Mouse (Mus musculus): Measurements from ENCODE around the gene As3mt. TPM values are rescaled to one million over a fixed set of nuclear protein-coding genes. Genes with fewer than 3 reads are reported as not detected.
A peak's percentile ranks its signal among the peaks of the same experiment; 100 is the strongest.

Gene As3mt
- polyA plus RNA-seq, 1 experiment from 2014 or later, result 46.7 TPM

DNA sequence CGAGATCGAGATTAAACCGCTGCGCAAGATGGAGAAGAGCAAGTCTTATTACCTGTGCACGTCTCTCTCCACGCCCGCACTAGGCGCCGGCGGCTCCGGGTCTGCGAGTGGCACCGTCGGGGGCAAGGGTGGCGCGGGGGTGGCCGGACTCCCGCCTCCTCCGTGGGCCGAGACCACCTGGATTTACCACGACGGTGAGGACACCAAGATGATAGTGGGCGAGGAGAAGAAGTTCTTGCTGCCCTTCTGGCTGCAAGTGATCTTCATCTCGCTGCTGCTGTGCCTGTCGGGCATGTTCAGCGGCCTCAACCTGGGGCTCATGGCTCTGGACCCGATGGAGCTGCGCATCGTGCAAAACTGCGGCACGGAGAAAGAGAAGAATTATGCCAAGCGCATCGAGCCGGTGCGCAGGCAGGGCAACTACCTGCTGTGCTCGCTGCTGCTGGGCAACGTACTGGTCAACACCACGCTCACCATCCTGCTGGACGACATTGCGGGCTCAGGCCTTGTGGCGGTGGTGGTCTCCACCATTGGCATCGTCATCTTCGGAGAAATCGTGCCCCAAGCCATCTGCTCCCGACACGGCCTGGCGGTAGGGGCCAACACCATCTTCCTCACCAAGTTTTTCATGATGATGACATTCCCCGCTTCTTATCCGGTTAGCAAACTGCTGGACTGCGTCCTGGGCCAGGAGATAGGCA, 55.2 kb downstream of the As3mt start:
- H3K27ac ChIP-seq (ENCODE audit: low read length), result no peak overlapping the region
- peak overlapping the region; percentile 84 for H3K9ac ChIP-seq (ENCODE audit: low read length)
- no peak for ATAC-seq (replicated peaks; ENCODE audit: extremely low read depth, insufficient read depth, low FRiP score)
- no peaks in the 10 kb centered on the region for H3K36me3 ChIP-seq (ENCODE audit: control insufficient read depth, insufficient read depth)
- 0 out of 2 replicates have a peak, but pooled peaks cover 9% of the 10 kb centered on the region for H3K4me1 ChIP-seq (ENCODE audit: control insufficient read depth, insufficient read depth, low read length)
- under 1% methylated on average over 50 of the region's 50 CpGs for WGBS
- peak overlapping the region; percentile 98 for H3K4me2 ChIP-seq (ENCODE audit: low read depth, low read length)
- no peaks in the 10 kb centered on the region for H3K27me3 ChIP-seq (ENCODE audit: control insufficient read depth, insufficient read depth, low read length)
- H3K9me3 ChIP-seq (replicated peaks; ENCODE audit: control insufficient read depth, low read length), result no peaks in the 10 kb centered on the region
- peak overlapping the region; percentile 85 for H3K4me3 ChIP-seq (ENCODE audit: low read length)

DNA sequence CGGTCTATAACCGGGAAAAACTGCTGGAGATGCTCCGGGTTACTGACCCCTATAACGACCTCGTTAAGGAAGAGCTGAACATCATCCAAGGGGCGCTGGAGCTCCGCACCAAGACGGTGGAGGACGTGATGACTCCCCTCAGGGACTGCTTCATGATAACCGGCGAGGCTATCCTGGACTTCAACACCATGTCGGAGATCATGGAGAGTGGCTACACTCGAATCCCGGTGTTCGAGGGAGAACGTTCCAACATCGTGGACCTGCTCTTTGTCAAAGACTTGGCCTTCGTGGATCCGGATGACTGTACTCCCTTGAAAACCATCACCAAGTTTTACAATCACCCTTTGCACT, 55.7 kb downstream of the As3mt start:
- WGBS, result 3% methylated on average over 19 of the region's 19 CpGs
- no peak for ATAC-seq (replicated peaks; ENCODE audit: extremely low read depth, insufficient read depth, low FRiP score)
- Histone ChIP-seq H3K36me3 (ENCODE audit: control insufficient read depth, insufficient read depth) (no peaks in the 10 kb centered on the region), H3K27ac (ENCODE audit: low read length) (no peak overlapping the region), H3K4me1 (ENCODE audit: control insufficient read depth, insufficient read depth, low read length) (0 out of 2 replicates have a peak, but pooled peaks cover 9% of the 10 kb centered on the region), H3K4me3 (ENCODE audit: low read length) (peak overlapping the region; percentile 85), H3K4me2 (ENCODE audit: low read depth, low read length) (peak overlapping the region; percentile 98), H3K27me3 (ENCODE audit: control insufficient read depth, insufficient read depth, low read length) (no peaks in the 10 kb centered on the region), H3K9me3 (replicated peaks; ENCODE audit: control insufficient read depth, low read length) (no peaks in the 10 kb centered on the region), H3K9ac (ENCODE audit: low read length) (peak overlapping the region; percentile 84)

DNA sequence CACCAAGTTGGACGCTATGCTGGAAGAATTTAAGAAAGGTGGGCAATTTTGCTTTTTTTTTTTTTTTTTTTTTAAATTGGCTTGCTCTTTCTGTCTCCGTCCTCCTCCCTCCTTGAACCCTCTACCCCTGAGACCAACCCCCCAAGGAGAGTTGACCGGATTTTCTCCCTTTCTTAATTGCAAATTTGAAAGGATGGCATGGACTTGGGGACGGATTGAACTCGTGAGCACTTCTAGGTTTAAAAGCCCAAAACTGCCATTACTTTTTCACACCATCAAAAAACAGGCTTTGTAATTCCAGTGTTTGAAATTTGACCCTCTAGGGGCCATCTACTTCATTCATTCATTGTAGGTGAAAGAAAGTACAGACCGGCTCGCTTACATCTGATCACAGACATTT, 56.1 kb downstream of the As3mt start:
- Histone ChIP-seq H3K4me2 (ENCODE audit: low read depth, low read length) (peak overlapping the region; percentile 98), H3K9me3 (replicated peaks; ENCODE audit: control insufficient read depth, low read length) (no peaks in the 10 kb centered on the region), H3K27me3 (ENCODE audit: control insufficient read depth, insufficient read depth, low read length) (no peaks in the 10 kb centered on the region), H3K36me3 (ENCODE audit: control insufficient read depth, insufficient read depth) (no peaks in the 10 kb centered on the region), H3K9ac (ENCODE audit: low read length) (no peak overlapping the region), H3K27ac (ENCODE audit: low read length) (no peak overlapping the region), H3K4me1 (ENCODE audit: control insufficient read depth, insufficient read depth, low read length) (0 out of 2 replicates have a peak, but pooled peaks cover 9% of the 10 kb centered on the region), H3K4me3 (ENCODE audit: low read length) (peak overlapping the region; percentile 85)
- WGBS, result 40% methylated on average over 7 of the region's 7 CpGs
- ATAC-seq (replicated peaks; ENCODE audit: extremely low read depth, insufficient read depth, low FRiP score), result no peak

DNA sequence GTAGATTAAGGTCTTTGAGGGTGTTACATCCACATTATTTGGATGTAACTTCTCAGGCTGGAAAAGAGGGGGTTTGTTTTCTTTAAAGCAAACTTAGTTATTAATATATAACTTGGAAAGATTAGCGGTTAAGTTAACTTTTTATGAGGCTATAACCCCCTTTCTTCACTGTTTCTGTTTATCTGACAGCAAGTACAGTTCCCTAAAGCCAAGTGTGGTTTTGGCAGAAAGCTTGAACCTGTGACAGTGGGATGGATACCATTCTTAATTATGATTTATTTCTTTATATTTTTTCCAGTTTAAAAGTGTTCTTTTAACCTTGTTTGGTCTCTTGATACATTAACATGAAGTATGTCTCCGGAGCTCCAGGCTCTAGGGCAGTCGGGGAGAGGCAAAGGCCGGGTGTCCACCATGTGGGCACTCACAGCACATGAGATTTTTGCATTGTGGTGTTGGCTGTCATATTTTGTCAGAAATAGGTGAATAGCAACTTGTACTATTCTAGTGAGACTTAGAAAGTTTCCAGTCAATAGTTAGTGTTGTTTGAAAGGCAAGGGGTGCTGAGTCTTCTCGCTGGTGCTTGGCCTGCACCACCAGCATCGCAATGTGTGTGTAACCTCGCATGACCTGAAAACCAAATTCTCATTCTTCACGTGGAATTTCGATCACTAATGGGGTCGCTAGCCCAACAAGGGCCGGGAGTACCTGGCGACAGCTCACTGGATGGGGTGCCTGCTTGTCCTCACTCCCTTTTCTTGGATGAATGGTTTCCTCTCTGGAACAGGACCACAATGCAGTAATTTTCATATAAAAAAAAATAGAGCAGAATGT, 56.9 kb downstream of the As3mt start:
- no peak for ATAC-seq (replicated peaks; ENCODE audit: extremely low read depth, insufficient read depth, low FRiP score)
- no peaks in the 10 kb centered on the region for H3K36me3 ChIP-seq (ENCODE audit: control insufficient read depth, insufficient read depth)
- 73% methylated on average over 12 of the region's 12 CpGs for WGBS
- peak overlapping the region; percentile 98; the same call in 1 of the 2 replicates for H3K4me2 ChIP-seq (ENCODE audit: low read depth, low read length)
- H3K27me3 ChIP-seq (ENCODE audit: control insufficient read depth, insufficient read depth, low read length), result no peaks in the 10 kb centered on the region
- H3K9me3 ChIP-seq (replicated peaks; ENCODE audit: control insufficient read depth, low read length), result no peaks in the 10 kb centered on the region
- no peak overlapping the region for H3K27ac ChIP-seq (ENCODE audit: low read length)
- no peak overlapping the region for H3K9ac ChIP-seq (ENCODE audit: low read length)
- 0 out of 2 replicates have a peak, but pooled peaks cover 9% of the 10 kb centered on the region for H3K4me1 ChIP-seq (ENCODE audit: control insufficient read depth, insufficient read depth, low read length)
- 0 out of 2 replicates have a peak overlapping the region, but pooled peaks have one; percentile 4 for H3K4me3 ChIP-seq (ENCODE audit: low read length)

DNA sequence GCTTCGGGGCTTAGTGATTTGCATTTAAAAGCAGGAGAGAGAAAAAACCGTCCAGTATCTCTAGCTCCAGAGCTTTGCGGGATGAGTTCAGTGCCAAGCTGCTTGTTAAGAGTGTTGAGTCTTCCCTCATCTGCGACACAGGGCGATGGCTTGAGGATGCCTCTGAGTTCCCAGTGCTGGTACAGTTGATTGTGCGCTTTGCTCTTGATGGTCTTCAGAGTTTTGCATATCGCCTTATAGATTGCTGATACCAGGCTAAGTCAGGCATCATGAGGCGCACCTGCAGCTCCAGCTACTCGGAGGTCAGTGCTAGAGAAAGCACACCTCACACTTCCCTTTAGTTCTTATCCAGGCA, 57.5 kb downstream of the As3mt start:
- Histone ChIP-seq H3K9ac (ENCODE audit: low read length) (no peak overlapping the region), H3K36me3 (ENCODE audit: control insufficient read depth, insufficient read depth) (no peaks in the 10 kb centered on the region), H3K4me2 (ENCODE audit: low read depth, low read length) (peak overlapping the region; percentile 5; the same call in 1 of the 2 replicates), H3K9me3 (replicated peaks; ENCODE audit: control insufficient read depth, low read length) (no peaks in the 10 kb centered on the region), H3K27me3 (ENCODE audit: control insufficient read depth, insufficient read depth, low read length) (no peaks in the 10 kb centered on the region), H3K27ac (ENCODE audit: low read length) (no peak overlapping the region), H3K4me3 (ENCODE audit: low read length) (no peak overlapping the region), H3K4me1 (ENCODE audit: control insufficient read depth, insufficient read depth, low read length) (0 out of 2 replicates have a peak, but pooled peaks cover 9% of the 10 kb centered on the region)
- ATAC-seq (replicated peaks; ENCODE audit: extremely low read depth, insufficient read depth, low FRiP score), result no peak
- WGBS, result 74% methylated on average over 9 of the region's 9 CpGs

DNA sequence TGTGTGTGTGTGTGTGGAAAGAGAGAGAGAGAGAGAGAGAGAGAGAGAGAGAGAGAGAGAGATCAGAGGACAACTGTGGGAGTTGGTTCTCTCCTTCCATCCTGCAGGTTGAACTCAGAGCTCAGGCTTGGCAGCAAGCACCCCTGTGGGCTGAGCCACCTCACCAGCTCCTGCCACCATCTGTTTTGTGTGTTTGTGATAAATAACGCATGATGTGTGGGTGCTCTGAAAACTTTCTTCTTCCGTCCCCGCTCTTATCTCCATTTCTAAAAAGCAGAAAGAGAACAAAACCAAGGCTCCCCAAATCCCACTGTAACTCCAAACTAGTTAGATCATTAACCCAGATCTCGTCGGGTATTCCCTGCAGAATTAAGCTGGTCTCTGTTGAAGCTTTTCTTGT, 58.9 kb downstream of the As3mt start:
- Histone ChIP-seq H3K4me2 (ENCODE audit: low read depth, low read length) (no peak overlapping the region), H3K9ac (ENCODE audit: low read length) (no peak overlapping the region), H3K4me1 (ENCODE audit: control insufficient read depth, insufficient read depth, low read length) (0 out of 2 replicates have a peak, but pooled peaks cover 9% of the 10 kb centered on the region), H3K9me3 (replicated peaks; ENCODE audit: control insufficient read depth, low read length) (no peaks in the 10 kb centered on the region), H3K36me3 (ENCODE audit: control insufficient read depth, insufficient read depth) (no peaks in the 10 kb centered on the region), H3K27me3 (ENCODE audit: control insufficient read depth, insufficient read depth, low read length) (no peaks in the 10 kb centered on the region), H3K4me3 (ENCODE audit: low read length) (no peak overlapping the region), H3K27ac (ENCODE audit: low read length) (no peak overlapping the region)
- 73% methylated on average over 5 of the region's 5 CpGs for WGBS
- no peak for ATAC-seq (replicated peaks; ENCODE audit: extremely low read depth, insufficient read depth, low FRiP score)

DNA sequence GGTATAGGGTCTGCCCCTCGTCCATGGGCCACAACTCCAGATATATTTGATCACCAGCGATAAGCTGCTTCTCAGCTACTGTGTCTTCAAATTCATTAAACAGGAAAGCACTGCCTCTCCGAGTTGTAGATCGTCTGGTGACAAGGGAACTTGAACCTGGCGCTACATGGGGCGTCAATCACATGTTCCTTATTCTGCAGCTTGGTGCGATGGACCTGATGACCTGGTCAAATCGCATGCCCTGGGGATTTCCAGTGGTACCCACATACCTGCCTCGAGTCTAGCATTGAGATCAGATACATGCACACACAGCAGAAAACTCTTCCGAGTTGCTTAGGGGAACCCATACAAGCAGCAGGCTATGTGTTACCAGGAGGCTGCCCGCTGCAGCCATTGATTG, 62.5 kb downstream of the As3mt start:
- no peak for ATAC-seq (replicated peaks; ENCODE audit: extremely low read depth, insufficient read depth, low FRiP score)
- Histone ChIP-seq H3K4me2 (ENCODE audit: low read depth, low read length) (no peak overlapping the region), H3K27me3 (ENCODE audit: control insufficient read depth, insufficient read depth, low read length) (no peaks in the 10 kb centered on the region), H3K4me3 (ENCODE audit: low read length) (no peak overlapping the region), H3K27ac (ENCODE audit: low read length) (no peak overlapping the region), H3K9ac (ENCODE audit: low read length) (no peak overlapping the region), H3K36me3 (ENCODE audit: control insufficient read depth, insufficient read depth) (no peaks in the 10 kb centered on the region), H3K4me1 (ENCODE audit: control insufficient read depth, insufficient read depth, low read length) (no peaks in the 10 kb centered on the region), H3K9me3 (replicated peaks; ENCODE audit: control insufficient read depth, low read length) (no peaks in the 10 kb centered on the region)
- WGBS, result 87% methylated on average over 11 of the region's 11 CpGs

DNA sequence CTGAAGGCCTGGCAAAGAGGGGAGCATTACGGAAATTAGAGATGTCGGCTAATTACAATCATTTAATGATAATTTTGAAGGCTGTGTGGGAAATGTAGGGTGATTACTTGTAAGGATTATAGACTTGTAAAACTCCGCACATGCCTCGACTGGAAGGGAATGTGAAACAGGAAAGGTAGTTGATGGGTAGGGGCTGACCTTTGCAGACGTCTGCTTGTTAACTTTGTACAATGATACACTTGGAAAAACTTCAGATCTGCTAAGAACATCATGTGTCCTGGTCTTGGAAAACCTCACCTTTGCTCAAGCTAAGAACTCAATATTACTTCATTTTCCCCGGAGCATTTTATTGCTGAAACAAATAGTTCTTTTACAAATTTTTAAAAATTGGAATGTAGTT, 64.5 kb downstream of the As3mt start:
- 81% methylated on average over 6 of the region's 6 CpGs for WGBS
- H3K4me2 ChIP-seq (ENCODE audit: low read depth, low read length), result no peak overlapping the region

DNA sequence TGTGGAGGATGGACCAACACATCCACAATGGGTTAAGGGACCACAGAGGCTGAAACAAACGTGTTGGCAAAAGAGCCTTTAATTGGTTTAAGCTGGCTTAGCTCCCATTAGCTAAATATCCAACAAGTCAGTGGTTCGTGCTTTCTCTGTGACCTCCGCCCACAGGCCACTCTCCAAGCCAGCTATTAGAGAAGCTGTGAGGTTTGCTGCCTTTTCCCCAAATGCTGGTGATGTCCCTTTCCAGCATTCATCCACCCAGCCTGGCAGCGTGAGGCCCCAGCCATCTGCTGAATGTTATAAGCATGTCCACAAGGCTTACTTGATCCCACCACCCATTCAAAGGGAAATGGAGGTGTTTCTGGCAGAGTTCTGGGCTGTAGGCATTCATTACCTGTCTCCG, 69.1 kb downstream of the As3mt start:
- Histone ChIP-seq H3K27me3 (ENCODE audit: control insufficient read depth, insufficient read depth, low read length) (no peaks in the 10 kb centered on the region), H3K27ac (ENCODE audit: low read length) (no peak overlapping the region), H3K9ac (ENCODE audit: low read length) (no peak overlapping the region), H3K4me1 (ENCODE audit: control insufficient read depth, insufficient read depth, low read length) (no peaks in the 10 kb centered on the region), H3K4me2 (ENCODE audit: low read depth, low read length) (no peak overlapping the region), H3K9me3 (replicated peaks; ENCODE audit: control insufficient read depth, low read length) (no peaks in the 10 kb centered on the region), H3K36me3 (ENCODE audit: control insufficient read depth, insufficient read depth) (no peaks in the 10 kb centered on the region), H3K4me3 (ENCODE audit: low read length) (no peak overlapping the region)
- WGBS, result 68% methylated on average over 5 of the region's 5 CpGs
- no peak for ATAC-seq (replicated peaks; ENCODE audit: extremely low read depth, insufficient read depth, low FRiP score)

More for the DNA sequence above, 64.5 kb downstream of the As3mt start:
- Histone ChIP-seq H3K27me3 (ENCODE audit: control insufficient read depth, insufficient read depth, low read length) (no peaks in the 10 kb centered on the region), H3K9ac (ENCODE audit: low read length) (no peak overlapping the region), H3K36me3 (ENCODE audit: control insufficient read depth, insufficient read depth) (no peaks in the 10 kb centered on the region), H3K9me3 (replicated peaks; ENCODE audit: control insufficient read depth, low read length) (no peaks in the 10 kb centered on the region), H3K4me3 (ENCODE audit: low read length) (no peak overlapping the region), H3K4me1 (ENCODE audit: control insufficient read depth, insufficient read depth, low read length) (no peaks in the 10 kb centered on the region), H3K27ac (ENCODE audit: low read length) (no peak overlapping the region)
- ATAC-seq (replicated peaks; ENCODE audit: extremely low read depth, insufficient read depth, low FRiP score), result no peak

All from heart, embryonic 16.5 days (tissue).